Mouse (Mus musculus): ENCODE measurements at regions not wholly inside any gene's neighbourhood (a gene's known extent, or its start where the extent isn't known, plus 50 kb on each side); places are given as distances from the start of the nearest gene placed in this dataset.

- intact Hi-C loops (cut with DNase I) = no loop called here
These were observed 62.2 kb downstream of the Ttc32 start for GRCm38 (mm10) chr12:9091951-9092350.

GRCm38 (mm10) chr12:9095061-9095460 is 65.3 kb downstream of the Ttc32 start:
- intact Hi-C loops (cut with DNase I) = no loop called here

- intact Hi-C loops (cut with DNase I) = no loop called here
These were observed 76.6 kb downstream of the Ttc32 start for GRCm38 (mm10) chr12:9106416-9106815.

GRCm38 (mm10) chr12:9109806-9110205 is 80.0 kb downstream of the Ttc32 start:
- intact Hi-C loops (cut with DNase I) = no loop called here

- intact Hi-C loops (cut with DNase I) = no loop called here
These were observed 82.4 kb downstream of the Ttc32 start for GRCm38 (mm10) chr12:9112161-9112674.

GRCm38 (mm10) chr12:9113652-9114051 is 83.9 kb downstream of the Ttc32 start:
- intact Hi-C loops (cut with DNase I) = no loop called here

- intact Hi-C loops (cut with DNase I) = no loop called here
These were observed 84.3 kb downstream of the Ttc32 start for GRCm38 (mm10) chr12:9114061-9114460.

- intact Hi-C loops (cut with DNase I) = no loop called here
These were observed 88.8 kb downstream of the Ttc32 start for GRCm38 (mm10) chr12:9118576-9118975.

- intact Hi-C loops (cut with DNase I) = no loop called here
These were observed 98.2 kb downstream of the Ttc32 start for GRCm38 (mm10) chr12:9127931-9128550.

GRCm38 (mm10) chr12:9128581-9129275 is 98.9 kb downstream of the Ttc32 start:
- intact Hi-C loops (cut with DNase I) = no loop called here

- intact Hi-C loops (cut with DNase I) = no loop called here
These were observed 102.8 kb downstream of the Ttc32 start for GRCm38 (mm10) chr12:9132621-9133020.

GRCm38 (mm10) chr12:9133890-9134870 is 104.4 kb downstream of the Ttc32 start:
- intact Hi-C loops (cut with DNase I) = no loop called here

GRCm38 (mm10) chr12:9151001-9151400 is 121.2 kb downstream of the Ttc32 start:
- intact Hi-C loops (cut with DNase I) = no loop called here

GRCm38 (mm10) chr12:9151426-9151825 is 121.6 kb downstream of the Ttc32 start:
- intact Hi-C loops (cut with DNase I) = no loop called here

GRCm38 (mm10) chr12:9154491-9154890 is 124.7 kb downstream of the Ttc32 start:
- intact Hi-C loops (cut with DNase I) = no loop called here

- intact Hi-C loops (cut with DNase I) = no loop called here
These were observed 127.0 kb downstream of the Ttc32 start for GRCm38 (mm10) chr12:9156794-9157193.

- intact Hi-C loops (cut with DNase I) = no loop called here
These were observed 129.0 kb downstream of the Ttc32 start for GRCm38 (mm10) chr12:9158751-9159150.

- intact Hi-C loops (cut with DNase I) = no loop called here
These were observed 135.7 kb downstream of the Ttc32 start for GRCm38 (mm10) chr12:9165367-9165940.

- intact Hi-C loops (cut with DNase I) = no loop called here
These were observed 136.6 kb downstream of the Ttc32 start for GRCm38 (mm10) chr12:9166218-9166908.

GRCm38 (mm10) chr12:9169008-9169407 is 139.2 kb downstream of the Ttc32 start:
- intact Hi-C loops (cut with DNase I) = no loop called here

- intact Hi-C loops (cut with DNase I) = no loop called here
These were observed 143.9 kb downstream of the Ttc32 start for GRCm38 (mm10) chr12:9173680-9174079.

Measured in adrenal gland (tissue).